Comparison of ENCODE assay signal across 8 mouse cellular contexts in genomic region chr1:135607019-135607418, GRCm38 (mm10). TPM values are rescaled to one million over a fixed set of nuclear protein-coding genes. Genes with fewer than 3 reads are reported as not detected.
DNase-seq lines count a peak whose midpoint lies in the region; ATAC-seq lines count a peak whose summit lies in the region.

Nav1 (minus strand) TSS chr1:135607295.

- ATAC-seq in heart, embryonic 11.5 days (replicated peaks; ENCODE audit: insufficient number of reproducible peaks, low FRiP score, low TSS enrichment), result no peak
- ATAC-seq in activated CD4-positive, CD25-positive, alpha-beta regulatory T cell, adult 4 months, result no peak

- H3K4me2 ChIP-seq in heart, embryonic 11.5 days, result no peak within 1 kb of the TSS

- H3K9ac ChIP-seq in heart, embryonic 11.5 days (ENCODE audit: low read depth, low read length), result no peak within 1 kb of the TSS

- intact Hi-C loops in gastrocnemius, postnatal 36 days (cut with DNase I), result no loop called here
- intact Hi-C loops in left cerebral cortex, postnatal 36 days (cut with DNase I), result no loop called here

- 49% methylated on average over 7 of the region's 7 CpGs for WGBS in heart, embryonic 11.5 days (ENCODE audit: insufficient replicate concordance)

- H3K36me3 ChIP-seq in heart, embryonic 11.5 days (ENCODE audit: control insufficient read depth, insufficient read depth, low read length), result no peaks in the 10 kb centered on the region

- H3K4me3 ChIP-seq in heart, embryonic 11.5 days (ENCODE audit: low read depth, low read length), result no peak within 1 kb of the TSS

- H3K27ac ChIP-seq in heart, embryonic 11.5 days (ENCODE audit: low read depth, low read length), result no peak within 1 kb of the TSS

- H3K27me3 ChIP-seq in heart, embryonic 11.5 days (ENCODE audit: control insufficient read depth, insufficient read depth, low read length), result no peaks in the 10 kb centered on the region

- H3K9me3 ChIP-seq in heart, embryonic 11.5 days (replicated peaks; ENCODE audit: control insufficient read depth, low read length), result no peaks in the 10 kb centered on the region

- peaks cover 4% of the 10 kb centered on the region; the same call in 1 of the 2 replicates for H3K4me1 ChIP-seq in heart, embryonic 11.5 days (ENCODE audit: control insufficient read depth, insufficient read depth, low read length)

- no peak for DNase-seq in gastrocnemius, postnatal 4 days (ENCODE audit: low spot score in 2 of 2)
- DNase-seq in gastrocnemius, postnatal 36 days, result no peak
- no peak for DNase-seq in adrenal gland, adult 8-10 months
- no peak for DNase-seq in left cerebral cortex, postnatal 36 days (ENCODE audit: low spot score in 2 of 2)
- DNase-seq in right cerebral cortex, adult 18-20 months, result no peak
- DNase-seq in right cerebral cortex, adult 2 months (ENCODE audit: low spot score in 2 of 2), result no peak

RNA-seq across cellular contexts. Expression of gene Nav1, which starts in this region (rescaled TPM):
- 10 to 100 TPM; 33.0 to 36.0 TPM for total RNA-seq in gastrocnemius, postnatal 4 days (2021)
- total RNA-seq in gastrocnemius, postnatal 36 days (2021), result 1 to 10 TPM; 8.7 to 9.7 TPM
- total RNA-seq in adrenal gland, adult 8-10 months (2022), result 10 to 100 TPM; 15.2 to 26.9 (median 22.8) TPM
- polyA plus RNA-seq in heart, embryonic 11.5 days (2014; fragmentation: Nextera tagmentation; extraction: Ambion mirVana), result 25.2 and 30.8 TPM in 2 replicates
- 10 to 100 TPM; 48.9 to 69.6 TPM for total RNA-seq in left cerebral cortex, postnatal 36 days (2021)
- polyA plus RNA-seq in activated CD4-positive, CD25-positive, alpha-beta regulatory T cell, adult 4 months (2017; shearing (Covaris generic)), result under 1 TPM; 0.22 to 0.61 TPM

Comparison
In these comparisons a context has a peak if more than half of its experiments do, and no peak if none do; other contexts are left out.
1. RNA of gene Nav1 (polyA plus RNA-seq): 25.2 to 30.8 TPM in heart, embryonic 11.5 days; 0.22 to 0.61 TPM in activated CD4-positive, CD25-positive, alpha-beta regulatory T cell, adult 4 months; every median in the first group is over 10 times any median in the second.